Mouse (Mus musculus) monocyte, adult 5-6 weeks (primary cell): ENCODE data around the gene Rab39. TPM values are rescaled to one million over a fixed set of nuclear protein-coding genes. Genes with fewer than 3 reads are reported as not detected.

Experiments
- ATAC-seq: fragments of 153-309, 156-312 bp; replicated peaks from 2 replicates; pipeline ENCODE4 v1.8.0; 2017; ENCODE audit warnings: mild to moderate bottlenecking; ENCODE audit not compliant: low TSS enrichment, insufficient number of reproducible peaks, severe bottlenecking, poor library complexity, low FRiP score
- total RNA-seq: library from RNA; stranded (forward); fragments of 200-1000, 200-491, 200-594 nt; gene quantifications from 3 replicates; pipeline ENCODE4 v1.2.3, GENCODE M21; 2017

Rab39 gene
- 5.1 to 9.4 TPM (median 8.1 TPM) in 3 replicates for total RNA-seq

DNA sequence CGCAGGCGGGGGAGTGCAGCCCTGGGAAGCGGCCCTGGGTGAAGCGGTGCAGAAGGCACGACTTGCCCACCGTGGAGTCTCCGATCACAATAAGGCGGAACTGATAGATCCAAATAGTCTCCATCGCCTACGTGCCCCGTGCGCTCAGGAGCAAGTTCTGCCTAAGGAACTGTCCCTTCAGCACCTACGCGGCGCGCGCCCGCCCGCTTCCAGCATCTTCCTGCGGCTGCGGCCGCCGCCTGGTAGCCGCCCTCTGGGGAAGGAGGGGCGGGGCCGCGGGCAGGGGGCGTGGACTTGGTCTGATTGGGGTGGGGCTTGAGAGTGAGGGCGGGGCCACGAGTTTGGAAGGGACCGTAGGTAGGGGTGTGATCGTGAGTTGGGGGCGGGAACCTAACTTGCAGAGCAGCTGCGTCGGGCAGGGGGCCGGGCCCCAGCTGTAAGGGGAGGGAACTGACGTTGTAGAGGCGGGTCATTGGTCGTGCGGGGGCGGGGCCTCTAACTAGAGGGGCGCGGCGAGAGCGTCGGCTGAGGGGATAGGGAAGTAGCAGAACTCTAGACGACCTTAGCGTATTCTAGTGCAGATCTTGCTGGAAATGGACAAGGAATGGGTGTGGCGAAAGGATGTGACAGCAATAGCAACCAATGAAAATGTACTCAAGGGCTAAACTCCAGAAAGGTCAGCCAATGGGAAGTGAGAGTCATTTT, at the start of gene Rab39:
Gene Rab39, minus strand, starts transcription at position 241 of the 705 bp plus-strand sequence.
- peak; percentile 97 for ATAC-seq

GRCm38 (mm10) chr9:53754801-53755200, 48.8 kb upstream of the Rab39 start:
- no peak for ATAC-seq

DNA sequence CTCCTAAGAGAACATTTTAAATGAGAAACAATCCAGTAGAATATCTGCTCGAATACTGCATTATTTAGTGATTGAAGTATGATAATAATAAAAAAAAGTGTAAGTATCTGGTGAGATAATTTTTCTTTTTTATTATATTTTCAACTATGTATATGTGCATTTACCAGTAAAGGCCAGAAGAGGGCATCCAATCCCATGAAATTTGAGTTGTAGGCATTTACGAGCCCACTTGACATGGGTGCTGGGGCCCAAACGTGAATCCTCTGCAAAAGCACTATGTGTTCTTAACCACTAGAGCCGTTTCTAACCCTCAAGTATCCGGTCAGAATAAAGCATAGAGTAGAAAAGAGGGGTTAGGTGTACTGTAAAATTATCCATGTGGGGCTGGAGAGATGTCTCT, 44.9 kb upstream of the Rab39 start:
- ATAC-seq: no peak

GRCm38 (mm10) chr9:53750411-53750810, 44.4 kb upstream of the Rab39 start:
- ATAC-seq: no peak

DNA sequence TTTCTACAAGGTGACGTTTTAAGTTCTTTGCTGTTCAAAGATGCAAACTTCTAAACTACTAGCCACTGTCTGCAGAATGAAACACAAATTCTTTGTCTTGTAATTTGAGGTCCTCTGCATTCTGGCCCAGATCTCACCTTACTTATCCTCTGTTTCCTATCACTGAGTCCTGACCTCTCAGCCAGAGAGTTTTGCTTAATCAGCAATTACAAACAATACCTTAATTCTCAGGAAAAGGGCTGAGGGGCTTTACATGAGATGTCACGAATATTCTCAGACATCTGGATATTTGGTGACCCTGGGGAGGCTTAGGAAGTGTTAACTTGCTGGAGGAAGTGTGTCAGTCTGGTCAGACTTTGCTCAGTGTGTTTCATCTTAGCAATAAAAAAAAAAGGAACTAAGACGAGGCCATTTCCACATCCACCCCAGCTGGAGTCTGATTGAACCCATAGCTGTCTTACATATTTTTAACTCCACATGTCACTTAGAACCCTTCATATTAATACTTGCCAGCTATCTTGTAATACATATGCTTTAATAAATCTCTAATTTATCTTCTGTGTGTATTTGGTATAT, 34.9 kb upstream of the Rab39 start:
- ATAC-seq: no peak

DNA sequence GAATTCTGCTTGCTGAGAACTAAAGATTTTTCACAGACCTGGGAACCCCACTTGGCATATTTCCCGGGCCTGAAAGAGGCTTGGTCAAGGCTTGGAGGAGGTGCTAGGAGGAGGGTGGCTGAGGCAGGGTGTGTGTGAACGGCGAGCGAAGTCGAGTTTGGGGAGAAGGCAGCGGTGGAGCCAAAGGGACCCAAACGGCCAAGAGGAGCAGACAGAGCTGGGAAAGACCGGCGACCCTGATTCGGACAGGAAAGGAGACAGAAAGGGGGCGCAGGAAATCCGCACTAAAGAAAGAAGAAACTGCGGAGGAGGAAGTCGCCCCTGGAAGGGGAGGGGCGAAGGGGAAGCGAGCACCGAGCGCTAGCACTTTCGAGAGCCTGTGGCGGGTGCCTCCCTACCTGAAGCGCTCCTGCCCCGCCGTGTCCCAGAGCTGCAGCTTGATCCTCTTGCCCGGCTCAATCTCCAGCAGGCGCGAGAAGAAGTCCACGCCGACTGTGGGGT, 491 bp downstream of the Rab39 start:
- peak; percentile 16; the same call in 1 of the 2 replicates for ATAC-seq

DNA sequence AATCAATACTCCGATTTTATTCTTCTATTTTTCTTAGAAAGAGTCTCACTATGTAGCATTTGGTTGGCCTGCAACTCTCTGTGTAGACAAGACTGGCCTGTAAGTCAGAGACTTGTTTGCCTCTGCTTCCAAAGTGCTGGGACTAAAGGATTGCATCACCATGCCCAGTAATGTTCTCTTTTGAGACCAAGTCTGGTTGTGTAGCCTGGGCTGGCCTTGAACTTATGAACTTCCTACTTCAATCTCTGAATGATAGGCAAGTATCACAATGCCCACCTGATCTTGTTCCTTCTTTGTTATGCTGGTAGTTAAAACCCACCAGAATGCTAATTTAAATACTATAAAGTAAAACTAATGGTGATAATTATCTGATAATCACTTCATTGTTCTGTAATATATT, 3.0 kb downstream of the Rab39 start:
- ATAC-seq: no peak

GRCm38 (mm10) chr9:53700496-53700895, 5.5 kb downstream of the Rab39 start:
- ATAC-seq: peak; percentile 56

DNA sequence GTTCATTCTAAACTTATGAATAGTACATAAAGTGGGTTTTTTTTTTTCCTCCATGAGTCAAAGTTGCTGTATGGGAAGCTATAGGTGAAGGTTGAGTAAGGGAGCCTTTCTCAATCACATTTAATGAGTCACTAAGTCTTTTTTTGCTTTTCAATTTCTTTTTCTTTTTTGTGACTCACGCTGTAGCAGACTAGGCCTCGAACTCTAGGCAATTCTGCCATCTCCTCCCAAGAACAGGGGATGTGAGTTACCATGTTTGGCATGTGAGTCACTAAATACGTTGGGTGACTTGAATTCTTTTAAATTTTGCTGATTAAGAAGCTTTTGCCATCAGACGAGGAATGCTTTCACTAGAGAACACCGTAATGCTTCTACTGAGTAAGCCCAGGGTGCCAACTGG, 10.2 kb downstream of the Rab39 start:
- no peak for ATAC-seq

GRCm38 (mm10) chr9:53693718-53694117, 12.3 kb downstream of the Rab39 start:
- ATAC-seq: peak; percentile 63; the same call in 1 of the 2 replicates

- no peak for ATAC-seq
These were observed 14.0 kb downstream of the Rab39 start for GRCm38 (mm10) chr9:53691745-53692670.

DNA sequence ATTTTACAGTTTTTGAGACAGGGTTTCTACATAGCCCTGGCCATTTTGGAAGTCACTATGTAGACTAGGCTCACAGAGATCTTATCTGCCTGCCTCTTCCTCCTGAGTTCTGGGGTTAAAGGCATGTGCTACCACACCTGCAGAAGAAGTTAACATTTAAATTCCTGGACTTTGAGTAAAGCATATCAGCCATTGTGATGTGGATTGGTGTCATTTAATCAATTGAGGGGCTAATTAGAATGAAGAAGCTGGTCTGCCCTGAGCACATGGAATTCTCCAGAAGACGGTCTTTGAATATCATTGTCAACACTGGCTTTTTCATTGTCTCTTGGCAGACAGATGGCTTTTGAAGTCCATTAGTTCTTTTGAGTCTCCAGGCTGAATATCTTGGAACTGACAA, 25.2 kb downstream of the Rab39 start:
- ATAC-seq: no peak

- no peak for ATAC-seq
These were observed 29.1 kb downstream of the Rab39 start for GRCm38 (mm10) chr9:53676921-53677320.

DNA sequence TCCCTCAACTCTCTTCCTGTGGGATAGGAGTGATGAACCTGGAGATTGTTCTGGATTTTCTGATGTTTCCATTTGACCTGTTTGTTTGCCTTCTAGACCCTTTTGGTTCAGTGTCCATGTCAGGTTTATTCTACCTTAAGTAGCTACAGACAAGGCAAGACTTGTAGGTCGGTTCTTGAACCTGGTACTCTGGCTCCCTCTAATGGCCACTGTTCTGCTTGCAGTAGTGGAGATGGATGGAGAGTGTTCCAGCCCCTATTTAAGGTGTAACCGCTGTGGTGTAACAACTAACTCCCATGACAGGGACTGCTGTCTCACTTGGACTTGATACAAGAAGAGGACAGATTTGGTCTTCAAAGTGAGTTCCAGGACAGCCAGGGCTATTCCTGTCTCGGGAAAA, 32.5 kb downstream of the Rab39 start:
- peak; percentile 96 for ATAC-seq

DNA sequence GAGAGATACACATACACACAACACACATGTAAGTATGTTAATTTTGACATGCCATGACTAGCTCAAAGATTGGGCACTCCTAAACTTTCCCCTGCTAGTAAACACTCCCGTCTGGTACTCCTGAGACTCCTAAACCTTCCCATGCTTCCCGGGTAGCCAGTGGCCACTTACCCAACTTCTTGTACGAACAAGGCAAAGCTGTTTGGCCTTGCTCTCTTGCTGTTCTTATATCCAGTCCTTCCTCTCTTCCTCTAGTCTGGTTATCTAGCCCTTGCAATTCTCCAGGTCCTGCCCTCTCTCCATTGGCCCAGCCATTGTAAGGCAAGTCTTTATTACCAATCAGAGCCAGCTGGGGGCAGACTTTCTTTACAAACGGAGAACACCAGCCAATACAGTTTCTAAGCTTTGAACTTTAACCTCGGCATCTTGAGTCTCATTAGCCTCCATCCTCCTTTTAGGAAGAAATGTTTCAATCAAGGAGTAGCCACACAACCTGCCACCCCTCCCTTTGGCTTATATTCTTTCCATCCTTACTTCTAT, 36.3 kb downstream of the Rab39 start, which contains the start of gene Cul5:
Gene Cul5, minus strand, starts transcription at position 335 of the 540 bp plus-strand sequence.
- no peak for ATAC-seq

DNA sequence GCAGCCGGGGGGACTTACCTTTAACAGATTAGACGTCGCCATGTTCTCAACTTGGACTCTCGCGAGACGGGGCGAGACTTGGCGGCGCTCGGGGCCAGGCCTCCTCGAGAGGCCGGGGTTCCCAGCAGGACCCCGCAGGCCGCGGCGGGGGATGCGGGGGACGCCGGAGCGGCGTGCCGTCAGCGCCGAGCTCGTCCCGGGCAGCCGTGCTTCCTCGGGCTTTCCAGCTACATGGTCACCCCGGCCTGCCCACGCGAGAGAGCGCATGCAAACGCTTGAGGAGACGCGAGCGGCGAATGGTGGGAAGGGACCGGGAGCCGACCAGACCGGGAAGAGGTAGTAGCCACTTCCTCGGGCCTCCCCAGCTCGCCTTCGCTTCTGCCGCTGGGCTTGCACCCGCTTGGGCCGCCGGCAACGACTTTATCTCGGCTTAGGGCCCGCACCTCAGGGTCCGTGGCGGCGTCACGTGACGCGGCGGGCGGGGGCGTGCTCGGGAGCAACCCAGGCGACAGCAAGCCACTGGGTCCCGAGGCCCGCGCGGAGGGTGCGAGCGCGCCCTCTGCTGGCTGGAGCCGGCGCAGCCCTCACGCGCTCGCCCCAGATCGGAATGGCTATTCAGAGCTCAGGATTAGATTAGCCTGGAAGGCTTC, 38.9 kb downstream of the Rab39 start:
- peak; percentile 78 for ATAC-seq

- ATAC-seq: no peak
These were observed 39.4 kb downstream of the Rab39 start for GRCm38 (mm10) chr9:53666665-53667019.

GRCm38 (mm10) chr9:53665428-53665827, 40.6 kb downstream of the Rab39 start:
- ATAC-seq: no peak

DNA sequence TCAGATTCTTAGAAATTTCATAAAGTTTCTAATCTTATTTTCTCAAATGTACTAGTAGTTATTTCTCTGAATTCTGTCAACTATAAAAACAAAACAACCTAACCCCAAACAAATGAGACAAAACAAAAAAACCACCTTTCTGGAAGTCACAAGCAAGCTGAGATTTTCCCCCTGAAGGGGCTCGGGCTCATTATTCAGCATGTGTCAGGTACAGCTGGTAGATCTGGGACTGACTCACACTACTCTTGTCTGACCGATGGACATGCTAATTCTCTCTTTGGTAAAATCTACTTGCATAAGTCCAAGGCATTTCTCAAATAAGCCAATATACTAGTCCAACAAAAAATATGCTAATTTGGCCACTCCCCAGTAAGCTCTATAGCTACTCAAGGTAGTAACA, 41.2 kb downstream of the Rab39 start:
- no peak for ATAC-seq
